Comparison of ENCODE assay signal across 12 mouse cellular contexts in the genomic region with DNA sequence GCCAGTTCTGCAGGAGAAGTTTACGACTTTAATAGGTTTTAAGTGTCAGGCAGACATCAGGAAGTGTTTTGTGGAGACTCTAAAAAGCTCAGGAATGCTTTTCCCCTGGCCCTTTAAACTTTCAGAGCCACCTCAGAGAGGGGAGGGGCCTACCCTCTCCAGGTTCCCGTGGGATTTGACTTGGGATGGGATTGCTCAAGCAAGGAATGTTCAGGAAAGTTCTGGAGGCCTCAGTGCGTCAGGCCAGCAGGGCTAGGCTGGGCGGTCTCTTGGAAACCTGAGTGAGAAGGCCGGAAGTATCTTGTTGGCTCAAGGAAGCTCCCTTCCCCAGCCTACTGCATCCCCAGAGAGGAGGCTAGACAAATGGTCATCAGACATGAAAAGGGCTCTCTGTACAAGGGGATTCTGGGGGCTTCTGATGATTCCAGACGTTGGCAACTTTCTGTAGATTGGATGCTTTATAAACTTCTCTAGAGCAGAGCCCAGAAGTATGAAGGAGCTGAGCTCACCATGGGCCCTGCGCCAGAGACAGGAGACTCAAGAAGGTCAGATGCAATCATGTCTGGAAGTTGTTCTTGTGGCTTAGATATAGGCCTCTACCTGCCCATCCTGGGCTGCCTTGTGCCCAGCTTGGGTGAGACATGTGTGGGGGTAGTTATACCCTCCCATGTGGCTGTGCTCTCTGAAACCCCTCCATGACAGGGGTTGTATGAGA. TPM values are rescaled to one million over a fixed set of nuclear protein-coding genes. Genes with fewer than 3 reads are reported as not detected.
DNase-seq lines count a peak whose midpoint lies in the region; ATAC-seq lines count a peak whose summit lies in the region.
"Had no signal": no experiment of that assay in that cellular context is flagged by ENCODE, and none has a peak within 500 bp of the region (broad histone marks: within the 10 kb centered on the region; RNA-seq: fewer than 3 reads in every experiment).

No protein-coding gene starts in this region.

- peak; percentile 78 to 81 for DNase-seq in heart, adult 18-20 months
- peak; percentile 54 for DNase-seq in 3T3-L1 (ENCODE audit: low read depth, low spot score)
- DNase-seq in forelimb bud, embryonic 11.5 days (ENCODE audit: low read depth, low spot score) = peak; percentile 51
- DNase-seq in heart, postnatal 36 days = peak; percentile 54 to 60
- DNase-seq in layer of hippocampus, postnatal 14 days (ENCODE audit: low spot score in 2 of 2) = no peak
- no peak for DNase-seq in layer of hippocampus, postnatal 10 days (ENCODE audit: low spot score in 2 of 2)
- DNase-seq: liver; retina, postnatal 1 day had no signal

- intact Hi-C loops in heart, postnatal 36 days (cut with DNase I) = no loop called here

- ATAC-seq in heart, embryonic 11.5 days (replicated peaks; ENCODE audit: insufficient number of reproducible peaks, low FRiP score, low TSS enrichment) = no peak
- ATAC-seq in neural tube, embryonic 15.5 days (ENCODE audit: low FRiP score) = no peak

- peaks cover 22% of the 10 kb centered on the region for H3K27me3 ChIP-seq in heart, embryonic 11.5 days (ENCODE audit: control insufficient read depth, insufficient read depth, low read length)
- H3K27me3 ChIP-seq in neural tube, embryonic 15.5 days (replicated peaks) = peaks cover 5% of the 10 kb centered on the region

- H3K9ac ChIP-seq in heart, embryonic 11.5 days (ENCODE audit: low read depth, low read length) = no peak overlapping the region
- no peak overlapping the region for H3K9ac ChIP-seq in neural tube, embryonic 15.5 days (replicated peaks)
- H3K9ac ChIP-seq: embryonic facial prominence, embryonic 15.5 days; stomach, embryonic 15.5 days had no signal

- no peak overlapping the region for H3K4me3 ChIP-seq in heart, embryonic 11.5 days (ENCODE audit: low read depth, low read length)
- H3K4me3 ChIP-seq in neural tube, embryonic 15.5 days (replicated peaks) = no peak overlapping the region
- H3K4me3 ChIP-seq: embryonic facial prominence, embryonic 15.5 days; stomach, embryonic 15.5 days had no signal

- no peaks in the 10 kb centered on the region for H3K36me3 ChIP-seq in heart, embryonic 11.5 days (ENCODE audit: control insufficient read depth, insufficient read depth, low read length)
- no peaks in the 10 kb centered on the region for H3K36me3 ChIP-seq in neural tube, embryonic 15.5 days
- H3K36me3 ChIP-seq: embryonic facial prominence, embryonic 15.5 days; stomach, embryonic 15.5 days had no signal

- H3K9me3 ChIP-seq in heart, embryonic 11.5 days (replicated peaks; ENCODE audit: control insufficient read depth, low read length) = no peaks in the 10 kb centered on the region
- H3K9me3 ChIP-seq in neural tube, embryonic 15.5 days (replicated peaks) = no peaks in the 10 kb centered on the region
- H3K9me3 ChIP-seq: embryonic facial prominence, embryonic 15.5 days; stomach, embryonic 15.5 days had no signal

- no peak overlapping the region for H3K4me2 ChIP-seq in heart, embryonic 11.5 days
- no peak overlapping the region for H3K4me2 ChIP-seq in neural tube, embryonic 15.5 days
- H3K4me2 ChIP-seq: embryonic facial prominence, embryonic 15.5 days; stomach, embryonic 15.5 days had no signal

- WGBS in heart, embryonic 11.5 days (ENCODE audit: insufficient replicate concordance) = 46% methylated on average over 7 of the region's 7 CpGs
- 49% methylated on average over 7 of the region's 7 CpGs for WGBS in neural tube, embryonic 15.5 days

- H3K27ac ChIP-seq in heart, embryonic 11.5 days (ENCODE audit: low read depth, low read length) = no peak overlapping the region
- H3K27ac ChIP-seq in neural tube, embryonic 15.5 days (replicated peaks) = no peak overlapping the region
- H3K27ac ChIP-seq: embryonic facial prominence, embryonic 15.5 days; stomach, embryonic 15.5 days had no signal

- H3K4me1 ChIP-seq in heart, embryonic 11.5 days (ENCODE audit: control insufficient read depth, insufficient read depth, low read length) = no peaks in the 10 kb centered on the region
- H3K4me1 ChIP-seq in neural tube, embryonic 15.5 days = peaks cover 13% of the 10 kb centered on the region; the same call in 1 of the 2 replicates
- H3K4me1 ChIP-seq: stomach, embryonic 15.5 days had no signal

RNA-seq across cellular contexts. Expression of a gene that starts 7.8 kb away (rescaled TPM):
- 1 to 10 TPM; 3.3 to 5.3 TPM for total RNA-seq in heart, adult 18-20 months (2021)
- 0.04 and 0.20 TPM in 2 replicates for polyA plus RNA-seq in heart, embryonic 11.5 days (2014; fragmentation: Nextera tagmentation; extraction: Ambion mirVana)
- total RNA-seq in heart, postnatal 36 days (2021) = 1 to 10 TPM; 3.3 to 5.8 TPM
- polyA plus RNA-seq in neural tube, embryonic 15.5 days (2015; fragmentation: Nextera tagmentation; extraction: Ambion mirVana) = 30.1 and 31.6 TPM in 2 replicates
- 1 to 10 TPM; 4.8 to 4.9 TPM for total RNA-seq in layer of hippocampus, postnatal 14 days (2021)
- 1 to 10 TPM; 6.4 to 6.8 TPM for total RNA-seq in layer of hippocampus, postnatal 10 days (2021)

Comparison
In these comparisons a context has a peak if more than half of its experiments do, and no peak if none do; other contexts are left out.
1. DNase-seq: peak in heart, adult 18-20 months (2 of 2), 3T3-L1 (single experiment), forelimb bud, embryonic 11.5 days (single experiment) and heart, postnatal 36 days (2 of 2); none in layer of hippocampus, postnatal 14 days (0 of 2) and layer of hippocampus, postnatal 10 days (0 of 2).